Mouse (Mus musculus) G1E (cell line): ENCODE results near the gene Lpgat1.

Experiments used
- CTCF ChIP-seq: IDR thresholded peaks from 2 replicates; pipeline ENCODE4 v1.5.1; 2012; ENCODE audit warnings: low read depth, low read length, inconsistent platforms, mixed read lengths
- TAL1 ChIP-seq: conservative IDR thresholded peaks from 2 replicates; pipeline ENCODE4 v1.6.1; 2012; ENCODE audit warnings: low read depth, low read length, inconsistent platforms, mixed read lengths

DNA sequence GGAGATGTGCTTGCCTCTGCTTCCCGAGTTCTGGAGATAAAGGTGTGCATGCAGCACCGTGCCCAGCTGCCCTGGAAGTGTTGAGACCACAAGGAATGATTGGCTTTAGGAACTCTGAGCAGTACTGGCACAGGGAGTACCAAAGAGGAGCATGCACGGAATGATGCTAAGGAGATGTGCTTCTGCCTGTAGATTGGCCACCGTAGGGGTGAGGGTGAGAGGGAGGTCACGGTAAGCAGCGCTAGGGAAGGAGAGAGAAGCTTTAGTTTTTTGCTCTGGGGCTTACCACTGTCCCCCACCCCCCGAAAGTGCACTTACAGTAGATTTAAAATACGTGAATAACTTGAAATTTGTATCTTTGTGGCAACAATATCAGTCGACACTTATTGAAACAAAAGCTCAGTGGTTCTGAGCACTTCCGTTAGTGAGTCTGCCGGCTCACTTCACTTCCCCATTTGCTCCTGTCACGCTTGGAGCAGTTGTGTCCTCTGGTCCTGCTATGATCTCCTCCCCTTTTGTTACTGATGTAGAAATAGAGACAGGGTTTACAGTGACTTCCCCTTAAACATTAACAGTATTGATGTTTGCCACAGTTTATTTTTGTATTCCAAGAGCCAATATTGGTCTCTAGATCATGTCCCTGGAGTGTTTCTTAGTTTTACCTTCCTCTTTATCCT lies 6.9 kb downstream of the Lpgat1 start:
- TF ChIP-seq CTCF: no peak
- TF ChIP-seq TAL1: no peak
